Mouse (Mus musculus): ENCODE results near the gene Itga4. TPM values are rescaled to one million over a fixed set of nuclear protein-coding genes. Genes with fewer than 3 reads are reported as not detected.

Gene Itga4
- total RNA-seq, 1 experiment: 1.2 TPM

DNA sequence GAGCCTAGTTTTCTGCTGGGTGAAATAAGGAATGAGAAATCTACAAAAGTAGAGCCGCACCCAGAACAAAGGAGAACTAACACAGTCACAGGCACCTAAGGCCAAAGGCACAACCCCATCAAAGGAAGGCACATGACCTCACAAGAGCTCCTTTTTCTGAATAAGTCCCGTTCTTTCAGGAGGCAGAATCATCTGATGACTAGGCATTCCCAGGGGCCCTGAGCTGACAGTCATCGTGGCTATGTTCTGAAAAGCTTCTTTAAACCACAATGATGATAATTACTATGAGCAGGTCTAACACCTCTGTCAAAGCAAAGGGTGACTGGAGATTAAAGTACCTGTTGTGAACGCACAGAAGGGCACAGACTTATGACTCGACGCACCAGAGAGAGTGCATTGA lies 108.7 kb downstream of the Itga4 start:
- Histone ChIP-seq H3K9me3 (ENCODE audit: control insufficient read depth, insufficient read depth, low read depth, low read length) (no peaks in the 10 kb centered on the region), H3K4me1 (ENCODE audit: control insufficient read depth in 2 of 2, insufficient read depth in 2 of 2, low read length in 2 of 2, poor library complexity in 1 of 2) (peaks cover 5 to 8% of the 10 kb centered on the region in 2 experiments; a peak in 2 of 4 replicates), H3K4me3 (ENCODE audit: insufficient read depth in 1 of 2, low read depth in 1 of 2, low read length in 2 of 2, poor library complexity in 1 of 2, severe bottlenecking in 1 of 2) (no peak overlapping the region), H3K27ac (ENCODE audit: insufficient read depth, low read depth, low read length, poor library complexity, severe bottlenecking) (no peak overlapping the region), H3K36me3 (ENCODE audit: control insufficient read depth, insufficient read depth, low read length, poor library complexity, severe bottlenecking) (no peaks in the 10 kb centered on the region), H3K9ac (ENCODE audit: insufficient read depth, low read depth, low read length, poor library complexity, severe bottlenecking) (no peak overlapping the region)
- in situ Hi-C loops (cut with MboI; ENCODE audit: low sequenced_read_pairs in 2 of 2, unreplicated experiment in 2 of 2): no loop called here
- no peak for DNase-seq (ENCODE audit: low read depth, low spot score)
- no peak for TF ChIP-seq HCFC1 (IDR thresholded peaks at IDR 0.05; ENCODE audit: borderline replicate concordance, insufficient read depth, low read length)
- no peak for TF ChIP-seq CHD2 (IDR thresholded peaks at IDR 0.05; ENCODE audit: low read depth, low read length)
- TF ChIP-seq MAFK (IDR thresholded peaks at IDR 0.05; ENCODE audit: insufficient read depth, low read depth, low read length): no peak
- no peak for TF ChIP-seq ZC3H11A (IDR thresholded peaks at IDR 0.05; ENCODE audit: borderline replicate concordance, low read depth, low read length)
- no peak for TF ChIP-seq ZNF384 (IDR thresholded peaks at IDR 0.05; ENCODE audit: low read depth, low read length)

DNA sequence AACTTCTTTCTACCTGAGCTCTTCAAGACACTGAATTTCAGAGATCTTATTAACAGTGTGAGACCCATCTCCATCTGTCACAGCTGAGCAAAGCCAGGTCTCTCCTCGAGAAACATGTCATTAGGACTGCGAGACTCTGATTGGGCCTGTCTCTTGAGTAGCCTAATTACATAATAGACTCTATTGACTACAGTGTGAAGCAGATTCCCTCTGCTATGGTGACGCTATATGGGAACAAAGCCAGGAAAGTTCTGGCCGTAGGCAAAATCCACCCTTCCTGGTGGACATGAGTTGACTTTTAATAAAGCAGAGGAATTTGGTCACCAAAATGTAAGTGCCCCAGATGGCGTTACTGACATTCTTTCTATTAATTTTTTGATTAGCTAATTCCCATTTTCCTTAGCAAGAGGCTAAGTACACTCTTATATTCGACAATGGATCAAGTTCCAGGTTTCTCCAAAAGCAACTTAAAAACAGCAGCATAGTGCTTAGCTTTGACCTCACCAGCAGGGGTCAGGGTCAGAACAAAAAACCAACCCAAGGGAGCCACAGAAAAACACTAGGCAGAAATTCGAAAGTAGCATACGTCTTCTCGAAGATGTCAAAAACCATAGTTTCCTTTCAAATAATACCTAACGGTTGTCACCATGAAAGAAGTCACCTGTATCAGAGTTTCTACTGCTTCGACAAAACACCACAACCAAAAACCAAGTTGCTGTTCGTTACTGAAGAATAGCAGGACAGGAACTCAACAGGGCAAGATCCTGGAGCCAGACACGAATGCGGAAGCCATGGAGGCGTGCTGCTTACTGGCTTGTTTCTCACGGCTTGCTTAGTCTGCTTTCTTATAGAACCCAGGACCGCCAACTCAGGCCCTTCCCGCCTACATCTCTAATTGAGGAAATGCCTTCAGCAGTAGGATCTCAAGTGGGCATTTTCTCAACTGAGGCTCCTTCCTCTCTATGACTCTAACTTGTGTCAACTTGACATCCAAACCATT lies 112.5 kb downstream of the Itga4 start:
- Histone ChIP-seq H3K9ac (ENCODE audit: insufficient read depth, low read depth, low read length, poor library complexity, severe bottlenecking) (no peak overlapping the region), H3K4me1 (ENCODE audit: control insufficient read depth in 2 of 2, insufficient read depth in 2 of 2, low read length in 2 of 2, poor library complexity in 1 of 2) (peaks cover 6 to 12% of the 10 kb centered on the region in 2 experiments; a peak in 2 of 4 replicates), H3K27ac (ENCODE audit: insufficient read depth, low read depth, low read length, poor library complexity, severe bottlenecking) (no peak overlapping the region), H3K4me3 (ENCODE audit: insufficient read depth in 1 of 2, low read depth in 1 of 2, low read length in 2 of 2, poor library complexity in 1 of 2, severe bottlenecking in 1 of 2) (0 out of 4 replicates have a peak overlapping the region, but pooled peaks of 1 of the 2 experiments have one; percentile 15), H3K36me3 (ENCODE audit: control insufficient read depth, insufficient read depth, low read length, poor library complexity, severe bottlenecking) (no peaks in the 10 kb centered on the region), H3K9me3 (ENCODE audit: control insufficient read depth, insufficient read depth, low read depth, low read length) (no peaks in the 10 kb centered on the region)
- in situ Hi-C loops (cut with MboI; ENCODE audit: low sequenced_read_pairs in 2 of 2, unreplicated experiment in 2 of 2): no loop called here
- peak; percentile 67; the same call in 1 of the 2 replicates for TF ChIP-seq ZC3H11A (IDR thresholded peaks at IDR 0.05; ENCODE audit: borderline replicate concordance, low read depth, low read length)
- TF ChIP-seq MAFK (IDR thresholded peaks at IDR 0.05; ENCODE audit: insufficient read depth, low read depth, low read length): 0 out of 2 replicates have a peak, but pooled peaks have one; percentile 15
- no peak for TF ChIP-seq CHD2 (IDR thresholded peaks at IDR 0.05; ENCODE audit: low read depth, low read length)
- TF ChIP-seq HCFC1 (IDR thresholded peaks at IDR 0.05; ENCODE audit: borderline replicate concordance, insufficient read depth, low read length): no peak
- DNase-seq (ENCODE audit: low read depth, low spot score): no peak

DNA sequence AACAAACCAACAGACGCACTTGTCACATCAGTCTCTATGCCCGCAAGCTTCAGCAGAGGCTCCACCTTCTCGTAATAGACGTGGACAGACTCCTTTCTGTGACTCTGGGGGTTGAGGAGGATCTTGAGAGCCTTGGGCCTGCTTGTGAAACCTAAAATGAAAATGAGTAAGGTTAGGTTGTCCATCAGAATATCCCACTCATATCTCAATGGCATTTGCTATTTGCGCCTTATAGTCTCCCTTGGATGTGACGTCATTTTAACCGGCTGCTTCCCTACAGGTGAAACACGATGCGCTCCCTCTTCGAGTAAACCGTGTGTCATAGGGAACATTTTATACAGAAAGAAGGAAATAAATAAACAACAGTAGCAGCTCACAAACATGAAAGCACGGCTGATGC lies 113.4 kb downstream of the Itga4 start:
- TF ChIP-seq ZNF384 (IDR thresholded peaks at IDR 0.05; ENCODE audit: low read depth, low read length): no peak
- TF ChIP-seq HCFC1 (IDR thresholded peaks at IDR 0.05; ENCODE audit: borderline replicate concordance, insufficient read depth, low read length): no peak
- no peak for TF ChIP-seq ZC3H11A (IDR thresholded peaks at IDR 0.05; ENCODE audit: borderline replicate concordance, low read depth, low read length)
- Histone ChIP-seq H3K4me3 (ENCODE audit: insufficient read depth in 1 of 2, low read depth in 1 of 2, low read length in 2 of 2, poor library complexity in 1 of 2, severe bottlenecking in 1 of 2) (peak overlapping the region in 1 of 2 experiments; percentile 20; a peak in 1 of 4 replicates), H3K4me1 (ENCODE audit: control insufficient read depth in 2 of 2, insufficient read depth in 2 of 2, low read length in 2 of 2, poor library complexity in 1 of 2) (peaks cover 6 to 12% of the 10 kb centered on the region in 2 experiments; a peak in 2 of 4 replicates), H3K36me3 (ENCODE audit: control insufficient read depth, insufficient read depth, low read length, poor library complexity, severe bottlenecking) (no peaks in the 10 kb centered on the region), H3K9me3 (ENCODE audit: control insufficient read depth, insufficient read depth, low read depth, low read length) (no peaks in the 10 kb centered on the region), H3K9ac (ENCODE audit: insufficient read depth, low read depth, low read length, poor library complexity, severe bottlenecking) (no peak overlapping the region), H3K27ac (ENCODE audit: insufficient read depth, low read depth, low read length, poor library complexity, severe bottlenecking) (no peak overlapping the region)
- in situ Hi-C loops (cut with MboI; ENCODE audit: low sequenced_read_pairs in 2 of 2, unreplicated experiment in 2 of 2): no loop called here
- no peak for DNase-seq (ENCODE audit: low read depth, low spot score)

DNA sequence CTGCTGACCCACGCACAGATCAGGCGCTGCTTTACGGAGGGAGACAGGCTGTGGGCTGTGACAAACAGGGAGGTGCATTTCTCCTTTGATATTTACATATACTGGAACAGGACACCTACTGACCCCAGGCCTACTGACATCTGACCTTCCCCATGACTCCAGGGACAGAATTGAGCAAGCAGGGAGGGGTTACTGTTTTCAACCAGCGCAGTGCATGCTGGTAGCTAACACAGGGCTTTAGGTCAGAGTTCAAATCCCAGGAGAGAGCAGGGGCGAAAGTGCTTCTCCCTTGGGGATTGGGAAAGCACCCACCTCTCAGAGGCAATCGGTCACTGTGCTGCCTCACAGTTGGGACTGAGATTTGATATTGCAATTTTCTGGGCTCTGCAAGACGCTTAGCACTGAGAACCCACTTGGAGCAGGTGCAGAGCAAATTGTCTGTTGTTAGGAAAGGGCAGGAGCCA lies 113.9 kb downstream of the Itga4 start:
- in situ Hi-C loops (cut with MboI; ENCODE audit: low sequenced_read_pairs in 2 of 2, unreplicated experiment in 2 of 2): no loop called here
- Histone ChIP-seq H3K9ac (ENCODE audit: insufficient read depth, low read depth, low read length, poor library complexity, severe bottlenecking) (no peak overlapping the region), H3K36me3 (ENCODE audit: control insufficient read depth, insufficient read depth, low read length, poor library complexity, severe bottlenecking) (no peaks in the 10 kb centered on the region), H3K4me3 (ENCODE audit: insufficient read depth in 1 of 2, low read depth in 1 of 2, low read length in 2 of 2, poor library complexity in 1 of 2, severe bottlenecking in 1 of 2) (peak overlapping the region in 1 of 2 experiments; percentile 20; a peak in 1 of 4 replicates), H3K9me3 (ENCODE audit: control insufficient read depth, insufficient read depth, low read depth, low read length) (no peaks in the 10 kb centered on the region), H3K4me1 (ENCODE audit: control insufficient read depth in 2 of 2, insufficient read depth in 2 of 2, low read length in 2 of 2, poor library complexity in 1 of 2) (peaks cover 6 to 12% of the 10 kb centered on the region in 2 experiments; a peak in 2 of 4 replicates), H3K27ac (ENCODE audit: insufficient read depth, low read depth, low read length, poor library complexity, severe bottlenecking) (no peak overlapping the region)
- no peak for DNase-seq (ENCODE audit: low read depth, low spot score)
- TF ChIP-seq MAFK (IDR thresholded peaks at IDR 0.05; ENCODE audit: insufficient read depth, low read depth, low read length) (no peak), ZC3H11A (IDR thresholded peaks at IDR 0.05; ENCODE audit: borderline replicate concordance, low read depth, low read length) (no peak), ZNF384 (IDR thresholded peaks at IDR 0.05; ENCODE audit: low read depth, low read length) (no peak), CHD2 (IDR thresholded peaks at IDR 0.05; ENCODE audit: low read depth, low read length) (no peak), HCFC1 (IDR thresholded peaks at IDR 0.05; ENCODE audit: borderline replicate concordance, insufficient read depth, low read length) (no peak)

Measured in ES-E14 (cell line).